Comparison of ENCODE assay signal across 12 mouse cellular contexts in genomic region chr17:9765680-9766250, GRCm38 (mm10).
DNase-seq lines count a peak whose midpoint lies in the region; ATAC-seq lines count a peak whose summit lies in the region.
"Had no signal": no experiment of that assay in that cellular context is flagged by ENCODE, and none has a peak within 500 bp of the region (broad histone marks: within the 10 kb centered on the region; RNA-seq: fewer than 3 reads in every experiment).

No protein-coding gene starts in this region.

- H3K27me3 ChIP-seq in hindbrain, embryonic 12.5 days = no peaks in the 10 kb centered on the region
- no peaks in the 10 kb centered on the region for H3K27me3 ChIP-seq in midbrain, embryonic 16.5 days (ENCODE audit: control insufficient read depth, insufficient read depth, low read depth, low read length)
- H3K27me3 ChIP-seq in kidney, embryonic 14.5 days (ENCODE audit: control insufficient read depth, insufficient read depth, low read length) = no peaks in the 10 kb centered on the region

- no peaks in the 10 kb centered on the region for H3K9me3 ChIP-seq in hindbrain, embryonic 12.5 days (replicated peaks)
- no peaks in the 10 kb centered on the region for H3K9me3 ChIP-seq in midbrain, embryonic 16.5 days (replicated peaks; ENCODE audit: control insufficient read depth, low read length, poor library complexity, severe bottlenecking)
- H3K9me3 ChIP-seq in kidney, embryonic 14.5 days (ENCODE audit: control insufficient read depth, low read length) = no peaks in the 10 kb centered on the region

- DNase-seq in embryo, embryonic 10 days (ENCODE audit: low spot score) = peak; percentile 60
- DNase-seq in embryo, embryonic 9.5 days (ENCODE audit: extremely low spot score) = no peak
- peak; percentile 54 for DNase-seq in embryo, embryonic 10.5 days (ENCODE audit: low spot score)
- DNase-seq in right cerebral cortex, postnatal 25 days = no peak
- DNase-seq: gastrocnemius, postnatal 25 days; heart, postnatal 14 days; kidney, adult 9 months; liver, postnatal 0 days had no signal

- H3K36me3 ChIP-seq in hindbrain, embryonic 12.5 days = no peaks in the 10 kb centered on the region
- H3K36me3 ChIP-seq in midbrain, embryonic 16.5 days (ENCODE audit: control insufficient read depth, insufficient read depth, low read length) = no peaks in the 10 kb centered on the region
- no peaks in the 10 kb centered on the region for H3K36me3 ChIP-seq in kidney, embryonic 14.5 days (ENCODE audit: control insufficient read depth, insufficient read depth, low read length)

- 55% methylated on average over 5 of the region's 5 CpGs for WGBS in hindbrain, embryonic 12.5 days
- 47% methylated on average over 5 of the region's 5 CpGs for WGBS in midbrain, embryonic 16.5 days
- 84% methylated on average over 5 of the region's 5 CpGs for WGBS in kidney, embryonic 14.5 days

- H3K4me1 ChIP-seq in hindbrain, embryonic 12.5 days = peaks cover 32% of the 10 kb centered on the region
- H3K4me1 ChIP-seq in midbrain, embryonic 16.5 days (ENCODE audit: control insufficient read depth, insufficient read depth, low read length) = peaks cover 18% of the 10 kb centered on the region
- 0 out of 2 replicates have a peak, but pooled peaks cover 4% of the 10 kb centered on the region for H3K4me1 ChIP-seq in kidney, embryonic 14.5 days (ENCODE audit: control insufficient read depth, insufficient read depth, low read length)

- H3K9ac ChIP-seq in hindbrain, embryonic 12.5 days = no peak overlapping the region
- no peak overlapping the region for H3K9ac ChIP-seq in midbrain, embryonic 16.5 days (ENCODE audit: low read depth, low read length)
- H3K9ac ChIP-seq in kidney, embryonic 14.5 days (ENCODE audit: low read depth, low read length) = no peak overlapping the region

- H3K27ac ChIP-seq in hindbrain, embryonic 12.5 days = peak overlapping the region; percentile 87; the same call in 1 of the 2 replicates
- H3K27ac ChIP-seq in midbrain, embryonic 16.5 days (ENCODE audit: low read length) = peak overlapping the region; percentile 82
- no peak overlapping the region for H3K27ac ChIP-seq in kidney, embryonic 14.5 days (ENCODE audit: low read depth, low read length)

- no peak overlapping the region for H3K4me3 ChIP-seq in hindbrain, embryonic 12.5 days
- no peak overlapping the region for H3K4me3 ChIP-seq in midbrain, embryonic 16.5 days (ENCODE audit: low read depth, low read length)
- H3K4me3 ChIP-seq in kidney, embryonic 14.5 days (ENCODE audit: low read length) = no peak overlapping the region

- H3K4me2 ChIP-seq in hindbrain, embryonic 12.5 days (replicated peaks) = no peak overlapping the region
- H3K4me2 ChIP-seq in midbrain, embryonic 16.5 days (ENCODE audit: low read length) = no peak overlapping the region; the same call in 1 of the 2 replicates
- H3K4me2 ChIP-seq in kidney, embryonic 14.5 days (replicated peaks; ENCODE audit: low read depth, low read length) = no peak overlapping the region

- no peak for ATAC-seq in hindbrain, embryonic 12.5 days (ENCODE audit: low FRiP score)
- ATAC-seq in midbrain, embryonic 16.5 days = no peak
- ATAC-seq in frontal cortex, adult (ENCODE audit: low TSS enrichment) = no peak
- ATAC-seq in kidney, embryonic 14.5 days (ENCODE audit: low FRiP score, low TSS enrichment) = no peak
- ATAC-seq: liver, postnatal 0 days had no signal

Comparison
In these comparisons a context has a peak if more than half of its experiments do, and no peak if none do; other contexts are left out.
1. DNase-seq: peak in embryo, embryonic 10 days (single experiment) and embryo, embryonic 10.5 days (single experiment); none in embryo, embryonic 9.5 days (single experiment) and right cerebral cortex, postnatal 25 days (single experiment).